Mouse (Mus musculus): ENCODE data around the gene Tor4a. TPM values are rescaled to one million over a fixed set of nuclear protein-coding genes. Genes with fewer than 3 reads are reported as not detected.

The Tor4a gene
- polyA plus RNA-seq, 1 experiment from 2014 or later, result 2.9 TPM

Other genes starting within 250 kb of the Tor4a start
- gene Zmynd19, start 247.1 kb downstream of the Tor4a start, polyA plus RNA-seq (2016; fragmentation: Nextera tagmentation; extraction: Ambion mirVana), result 25.3 and 26.8 TPM in 2 replicates
- gene Dph7, start 234.5 kb downstream of the Tor4a start, polyA plus RNA-seq (2016; fragmentation: Nextera tagmentation; extraction: Ambion mirVana), result 37.5 and 38.7 TPM in 2 replicates
- 132 and 147 TPM in 2 replicates for gene Mrpl41, start 221.8 kb downstream of the Tor4a start, polyA plus RNA-seq (2016; fragmentation: Nextera tagmentation; extraction: Ambion mirVana)
- 8.2 and 11.0 TPM in 2 replicates for gene Pnpla7, start 220.9 kb downstream of the Tor4a start, polyA plus RNA-seq (2016; fragmentation: Nextera tagmentation; extraction: Ambion mirVana)
- 77.8 and 90.6 TPM in 2 replicates for gene Nsmf, start 142.5 kb downstream of the Tor4a start, polyA plus RNA-seq (2016; fragmentation: Nextera tagmentation; extraction: Ambion mirVana)
- not detected in 2 replicates for gene Entpd8, start 116.6 kb downstream of the Tor4a start, polyA plus RNA-seq (2016; fragmentation: Nextera tagmentation; extraction: Ambion mirVana)
- gene Noxa1, start 101.7 kb downstream of the Tor4a start, polyA plus RNA-seq (2016; fragmentation: Nextera tagmentation; extraction: Ambion mirVana), result 0.13 TPM in 1 of 2 replicates, not detected in the other
- 20.6 and 23.1 TPM in 2 replicates for gene Nrarp, start 16.1 kb downstream of the Tor4a start, polyA plus RNA-seq (2016; fragmentation: Nextera tagmentation; extraction: Ambion mirVana)
- 118 and 121 TPM in 2 replicates for gene Nelfb, start 14.6 kb upstream of the Tor4a start, polyA plus RNA-seq (2016; fragmentation: Nextera tagmentation; extraction: Ambion mirVana)
- not detected in 2 replicates for gene Stpg3, start 17.8 kb upstream of the Tor4a start, polyA plus RNA-seq (2016; fragmentation: Nextera tagmentation; extraction: Ambion mirVana)
- gene Fam166a, start 21.9 kb upstream of the Tor4a start, polyA plus RNA-seq (2016; fragmentation: Nextera tagmentation; extraction: Ambion mirVana), result not detected in 2 replicates
- 481 and 489 TPM in 2 replicates for gene Tubb4b, start 27.8 kb upstream of the Tor4a start, polyA plus RNA-seq (2016; fragmentation: Nextera tagmentation; extraction: Ambion mirVana)
- gene Slc34a3, start 37.5 kb upstream of the Tor4a start, polyA plus RNA-seq (2016; fragmentation: Nextera tagmentation; extraction: Ambion mirVana), result not detected in 2 replicates
- gene Rnf224, start 39.9 kb upstream of the Tor4a start, polyA plus RNA-seq (2016; fragmentation: Nextera tagmentation; extraction: Ambion mirVana), result not detected in 2 replicates
- 6.5 and 7.2 TPM in 2 replicates for gene Rnf208, start 45.4 kb upstream of the Tor4a start, polyA plus RNA-seq (2016; fragmentation: Nextera tagmentation; extraction: Ambion mirVana)
- 0.26 TPM in 1 of 2 replicates, not detected in the other for gene Cysrt1, start 45.6 kb upstream of the Tor4a start, polyA plus RNA-seq (2016; fragmentation: Nextera tagmentation; extraction: Ambion mirVana)
- 5.5 and 5.7 TPM in 2 replicates for gene AL732309.1, start 50.0 kb upstream of the Tor4a start, polyA plus RNA-seq (2016; fragmentation: Nextera tagmentation; extraction: Ambion mirVana)
- gene Tmem203, start 58.6 kb upstream of the Tor4a start, polyA plus RNA-seq (2016; fragmentation: Nextera tagmentation; extraction: Ambion mirVana), result 20.5 and 20.7 TPM in 2 replicates
- gene Tprn, start 65.7 kb upstream of the Tor4a start, polyA plus RNA-seq (2016; fragmentation: Nextera tagmentation; extraction: Ambion mirVana), result 8.7 TPM in 2 replicates
- gene Ssna1, start 75.6 kb upstream of the Tor4a start, polyA plus RNA-seq (2016; fragmentation: Nextera tagmentation; extraction: Ambion mirVana), result 217 and 218 TPM in 2 replicates
- gene Anapc2, start 75.6 kb upstream of the Tor4a start, polyA plus RNA-seq (2016; fragmentation: Nextera tagmentation; extraction: Ambion mirVana), result 141 and 151 TPM in 2 replicates
- not detected in 2 replicates for gene Tmem210, start 91.3 kb upstream of the Tor4a start, polyA plus RNA-seq (2016; fragmentation: Nextera tagmentation; extraction: Ambion mirVana)
- not detected in 2 replicates for gene Lrrc26, start 93.0 kb upstream of the Tor4a start, polyA plus RNA-seq (2016; fragmentation: Nextera tagmentation; extraction: Ambion mirVana)
- gene Grin1, start 122.3 kb upstream of the Tor4a start, polyA plus RNA-seq (2016; fragmentation: Nextera tagmentation; extraction: Ambion mirVana), result 0.19 and 0.93 TPM in 2 replicates
- gene Man1b1, start 135.5 kb upstream of the Tor4a start, polyA plus RNA-seq (2016; fragmentation: Nextera tagmentation; extraction: Ambion mirVana), result 57.2 and 58.9 TPM in 2 replicates
- gene Dpp7, start 159.5 kb upstream of the Tor4a start, polyA plus RNA-seq (2016; fragmentation: Nextera tagmentation; extraction: Ambion mirVana), result 19.7 and 21.8 TPM in 2 replicates
- gene Uap1l1, start 168.8 kb upstream of the Tor4a start, polyA plus RNA-seq (2016; fragmentation: Nextera tagmentation; extraction: Ambion mirVana), result 7.2 and 7.8 TPM in 2 replicates
- 63.4 and 69.0 TPM in 2 replicates for gene Sapcd2, start 175.4 kb upstream of the Tor4a start, polyA plus RNA-seq (2016; fragmentation: Nextera tagmentation; extraction: Ambion mirVana)
- 0.15 and 0.31 TPM in 2 replicates for gene Entpd2, start 199.0 kb upstream of the Tor4a start, polyA plus RNA-seq (2016; fragmentation: Nextera tagmentation; extraction: Ambion mirVana)
- 10.9 and 12.6 TPM in 2 replicates for gene Npdc1, start 202.5 kb upstream of the Tor4a start, polyA plus RNA-seq (2016; fragmentation: Nextera tagmentation; extraction: Ambion mirVana)
- gene Fut7, start 226.4 kb upstream of the Tor4a start, polyA plus RNA-seq (2016; fragmentation: Nextera tagmentation; extraction: Ambion mirVana), result not detected in 2 replicates
- 3.5 and 5.3 TPM in 2 replicates for gene Abca2, start 231.8 kb upstream of the Tor4a start, polyA plus RNA-seq (2016; fragmentation: Nextera tagmentation; extraction: Ambion mirVana)

Data from limb, embryonic 12.5 days (tissue).